Mouse (Mus musculus) embryonic facial prominence, embryonic 11.5 days (tissue): ENCODE results near the gene Camk2b. TPM values are rescaled to one million over a fixed set of nuclear protein-coding genes. Genes with fewer than 3 reads are reported as not detected.
"Not testable (repeated sequence)": the region's sequence is repeated elsewhere in the genome, so short reads cannot be mapped to it uniquely, and the experiment has no call there.

Experiments
- ATAC-seq: fragments of 200-750 bp; cut with Nextera tagmentation; replicated peaks from 2 replicates; pipeline ENCODE4 v1.8.0; 2017; ENCODE audit warnings: low read depth; ENCODE audit not compliant: insufficient number of reproducible peaks, low FRiP score, low TSS enrichment
- DNase-seq: peaks from one replicate; pipeline ENCODE4 v3.0.0-alpha.2; 2015; ENCODE audit warnings: low spot score
- H3K27ac ChIP-seq: fragments of 300-500 bp; sonication (generic); replicated peaks from 2 replicates; pipeline ENCODE4 v1.5.1; 2014; ENCODE audit warnings: mild to moderate bottlenecking, low read depth, low read length, control low read depth
- H3K27me3 ChIP-seq: fragments of 300-500 bp; sonication (generic); 2 replicates; pipeline ENCODE4 v1.6.1; 2014; ENCODE audit warnings: mild to moderate bottlenecking, low read length, moderate library complexity, mixed read lengths; ENCODE audit not compliant: control insufficient read depth, insufficient read depth
- H3K36me3 ChIP-seq: fragments of 300-500 bp; sonication (generic); replicated peaks from 2 replicates; pipeline ENCODE4 v1.6.1; 2014; ENCODE audit warnings: low read depth, mild to moderate bottlenecking, low read length, moderate library complexity, mixed read lengths; ENCODE audit not compliant: control insufficient read depth, insufficient read depth
- H3K4me1 ChIP-seq: fragments of 300-500 bp; sonication (generic); 2 replicates; pipeline ENCODE4 v1.6.1; 2014; ENCODE audit warnings: low read length, mixed read lengths; ENCODE audit not compliant: control insufficient read depth, insufficient read depth
- H3K4me2 ChIP-seq: fragments of 300-500 bp; sonication (generic); 2 replicates; pipeline ENCODE4 v1.6.1; 2014; ENCODE audit warnings: low read depth, mild to moderate bottlenecking, control low read depth, low read length, moderate library complexity
- H3K4me3 ChIP-seq: fragments of 300-500 bp; sonication (generic); 2 replicates; pipeline ENCODE4 v1.5.1; 2014; ENCODE audit warnings: low read depth, low read length, control low read depth
- H3K9ac ChIP-seq: fragments of 300-500 bp; sonication (generic); replicated peaks from 2 replicates; pipeline ENCODE4 v1.6.1; 2014; ENCODE audit warnings: mild to moderate bottlenecking, control low read depth, low read length
- H3K9me3 ChIP-seq: fragments of 300-500 bp; sonication (generic); replicated peaks from 2 replicates; pipeline ENCODE4 v1.6.1; 2016; ENCODE audit warnings: mild to moderate bottlenecking, low read length, inconsistent platforms, mixed read lengths; ENCODE audit not compliant: control insufficient read depth
- WGBS: fragments of 180-500 bp; shearing (Covaris S2); extraction: QIAGEN DNeasy Blood & Tissue Kit; methylation state at CpG from one replicate; pipeline ENCODE4 v1.1.7; 2014; 5-methylcytosine and 5-hydroxymethylcytosine counted together
- polyA plus RNA-seq: library from polyadenylated mRNA; unstranded; fragments of >200 nt; fragmentation: Nextera tagmentation; extraction: Ambion mirVana; gene quantifications from 2 replicates; pipeline ENCODE4 v1.2.1, GENCODE M21; 2014

Camk2b gene
- polyA plus RNA-seq: 1.6 and 1.7 TPM in 2 replicates

DNA sequence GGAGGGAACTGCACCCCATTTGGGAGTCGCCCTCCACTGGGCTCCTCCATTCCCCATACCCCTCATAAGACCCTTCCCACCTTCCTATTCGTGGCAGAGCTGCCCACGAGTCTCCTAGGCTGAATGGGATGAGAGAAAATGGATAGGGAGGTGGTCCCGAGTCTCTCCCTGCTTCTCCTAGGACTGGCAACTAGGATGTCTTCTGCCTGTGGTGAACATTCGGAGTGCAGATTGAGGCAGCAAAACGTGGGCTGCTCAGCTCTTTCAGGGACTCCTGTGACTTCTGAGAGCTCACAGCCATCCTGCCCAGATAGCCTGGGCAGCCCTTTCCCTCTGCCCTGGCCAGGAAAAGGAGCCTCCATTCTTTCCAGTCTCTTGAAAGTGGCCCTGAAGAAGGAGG is at the start of gene Camk2b:
Camk2b (minus strand) TSS at position 187 of the 400 bp plus-strand sequence.
- peak within 1 kb of the TSS; percentile 93 for H3K4me2 ChIP-seq
- peaks cover 5% of the 10 kb centered on the region; the same call in 1 of the 2 replicates for H3K4me1 ChIP-seq
- H3K36me3 ChIP-seq: no peaks in the 10 kb centered on the region
- H3K9me3 ChIP-seq: no peaks in the 10 kb centered on the region
- DNase-seq (no peak), ATAC-seq (no peak)
- H3K9ac ChIP-seq: peak within 1 kb of the TSS; percentile 11
- WGBS: 16% methylated on average over 6 of the region's 6 CpGs
- H3K27ac ChIP-seq: no peak within 1 kb of the TSS
- H3K4me3 ChIP-seq: peak within 1 kb of the TSS; percentile 52
- peaks cover 63% of the 10 kb centered on the region for H3K27me3 ChIP-seq

DNA sequence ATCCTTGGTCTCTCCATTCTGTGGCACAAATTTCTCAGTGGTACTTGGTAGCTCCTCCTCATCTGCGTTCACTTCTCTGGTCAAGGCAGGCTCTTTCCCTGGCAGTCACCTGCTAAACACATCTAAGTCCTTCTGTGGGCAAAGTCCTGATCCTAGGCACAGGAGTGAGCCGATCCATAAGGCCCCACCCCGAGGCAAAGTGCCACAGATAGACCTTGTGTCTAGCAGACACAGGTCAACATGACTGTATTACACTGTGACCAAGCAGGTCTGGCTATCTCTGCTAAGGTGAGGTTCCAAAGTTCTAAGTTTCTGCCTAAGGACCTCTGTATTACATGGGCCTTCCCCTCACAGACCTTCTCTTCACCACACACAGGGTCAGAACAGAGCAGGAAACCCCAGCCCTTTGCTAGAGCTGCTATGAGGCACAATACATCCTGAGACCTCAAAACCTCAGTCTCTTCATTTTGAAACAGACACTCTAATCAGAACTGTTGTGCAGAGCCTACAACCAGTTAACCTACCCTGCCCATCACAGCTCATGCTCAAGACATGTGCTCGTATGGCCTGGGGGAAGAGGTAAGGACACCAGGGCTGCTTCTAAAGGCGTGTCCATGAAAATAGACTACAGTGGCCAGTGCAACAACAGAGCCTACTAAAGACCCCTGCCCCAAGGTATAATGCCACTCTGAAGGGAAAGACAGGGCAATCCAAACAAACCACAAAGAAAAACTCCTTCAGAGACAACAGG is 45.7 kb upstream of the Camk2b start:
- no peak overlapping the region for H3K4me2 ChIP-seq
- 95% methylated on average over 5 of the region's 5 CpGs for WGBS
- H3K27ac ChIP-seq: no peak overlapping the region
- no peak overlapping the region for H3K9ac ChIP-seq
- H3K27me3 ChIP-seq: no peaks in the 10 kb centered on the region
- no peak overlapping the region for H3K4me3 ChIP-seq
- ATAC-seq (no peak), DNase-seq (no peak)
- H3K4me1 ChIP-seq: no peaks in the 10 kb centered on the region
- no peaks in the 10 kb centered on the region for H3K9me3 ChIP-seq
- peaks cover 4% of the 10 kb centered on the region for H3K36me3 ChIP-seq

DNA sequence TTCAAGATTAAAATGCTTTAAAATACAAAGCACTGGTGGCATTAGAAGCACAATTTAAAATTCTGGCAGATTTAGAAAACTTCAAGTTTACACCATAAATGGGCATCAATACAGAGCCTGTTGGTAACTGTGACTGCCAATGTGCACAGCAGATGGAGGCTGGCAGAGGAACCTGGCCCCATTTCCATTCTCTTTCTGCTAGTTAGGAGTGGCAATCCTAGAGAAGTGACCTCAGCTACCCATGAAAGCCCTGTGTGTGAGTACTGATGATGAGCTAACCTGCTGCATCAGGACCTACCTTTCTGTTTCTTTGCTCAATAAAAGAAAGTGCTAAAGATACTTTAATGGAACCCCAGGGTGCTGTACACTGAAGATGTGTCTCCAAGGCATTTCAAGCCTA is 43.8 kb upstream of the Camk2b start:
- Histone ChIP-seq H3K4me3 (no peak overlapping the region), H3K36me3 (peaks cover 4% of the 10 kb centered on the region), H3K9me3 (no peaks in the 10 kb centered on the region), H3K4me2 (no peak overlapping the region), H3K4me1 (no peaks in the 10 kb centered on the region), H3K27me3 (no peaks in the 10 kb centered on the region), H3K9ac (no peak overlapping the region), H3K27ac (no peak overlapping the region)
- DNase-seq (no peak), ATAC-seq (no peak)

DNA sequence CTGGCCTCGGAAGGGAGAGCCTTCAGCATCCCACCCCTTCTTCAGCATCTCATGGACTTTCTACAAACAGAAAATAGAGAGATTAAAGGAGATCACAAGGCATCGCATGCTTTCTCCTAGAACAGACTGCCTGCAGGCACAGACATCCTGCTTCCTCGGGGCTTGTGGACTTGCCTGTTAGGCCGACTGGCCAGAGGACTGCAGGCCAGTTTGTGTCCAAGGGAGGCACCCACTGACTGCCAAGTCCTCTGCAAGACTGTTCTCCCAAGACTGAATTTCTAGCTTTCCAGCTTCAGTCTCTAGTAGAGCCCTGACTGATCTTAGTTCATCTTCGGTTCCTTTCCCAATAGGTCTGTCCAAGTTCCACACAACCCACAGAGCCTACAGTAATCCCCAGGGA is 42.1 kb upstream of the Camk2b start:
- 88% methylated on average over 5 of the region's 5 CpGs for WGBS
- ATAC-seq (no peak), DNase-seq (no peak)
- Histone ChIP-seq H3K27ac (no peak overlapping the region), H3K9me3 (no peaks in the 10 kb centered on the region), H3K27me3 (no peaks in the 10 kb centered on the region), H3K4me2 (no peak overlapping the region), H3K4me3 (no peak overlapping the region), H3K4me1 (no peaks in the 10 kb centered on the region), H3K36me3 (peaks cover 4% of the 10 kb centered on the region), H3K9ac (no peak overlapping the region)

DNA sequence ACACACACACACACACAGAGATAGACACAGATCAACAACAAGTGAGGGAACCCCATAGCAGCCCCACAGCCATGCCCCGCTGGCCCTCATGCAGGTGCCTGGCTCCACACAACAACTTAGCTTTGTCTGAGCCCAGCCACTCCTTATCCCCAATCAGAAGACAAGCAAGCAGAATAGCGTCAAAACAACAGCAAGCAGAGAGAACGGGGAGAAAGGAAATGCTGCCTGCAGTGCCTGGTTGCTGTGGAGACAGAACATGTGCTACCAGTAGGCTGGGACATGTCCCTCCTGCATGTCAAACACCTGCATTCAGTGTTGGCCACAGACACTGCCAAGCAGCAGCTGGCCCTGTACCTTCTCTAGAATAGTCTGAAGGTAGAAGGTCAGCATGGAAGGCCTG is 41.6 kb upstream of the Camk2b start:
- Histone ChIP-seq H3K9ac (no peak overlapping the region), H3K27ac (no peak overlapping the region), H3K4me1 (no peaks in the 10 kb centered on the region), H3K4me3 (no peak overlapping the region), H3K27me3 (no peaks in the 10 kb centered on the region), H3K36me3 (peaks cover 4% of the 10 kb centered on the region), H3K4me2 (no peak overlapping the region), H3K9me3 (no peaks in the 10 kb centered on the region)
- no peak for ATAC-seq
- WGBS: 85% methylated on average over 3 of the region's 3 CpGs
- no peak for DNase-seq

DNA sequence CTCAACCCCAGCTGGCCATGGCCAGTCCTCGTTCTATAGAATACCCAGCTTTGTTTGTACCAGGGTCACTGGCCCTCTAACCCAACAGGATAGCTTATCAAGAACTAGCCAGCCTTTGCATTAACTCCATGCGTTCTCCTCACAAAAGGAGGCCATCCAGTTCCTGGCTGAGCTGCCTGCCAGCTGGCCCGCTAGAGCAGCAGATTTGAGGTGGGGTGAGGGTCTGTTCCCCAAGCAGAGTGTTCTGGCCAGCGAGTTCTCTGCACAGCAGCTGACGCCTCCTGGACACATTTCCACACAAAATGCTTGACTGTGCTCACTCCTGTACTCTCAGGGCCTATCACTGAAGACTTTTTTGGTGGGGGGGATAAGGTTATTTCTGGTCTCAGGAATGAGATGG is 38.6 kb upstream of the Camk2b start:
- Histone ChIP-seq H3K4me2 (no peak overlapping the region), H3K27ac (no peak overlapping the region), H3K4me3 (no peak overlapping the region), H3K9me3 (no peaks in the 10 kb centered on the region), H3K27me3 (no peaks in the 10 kb centered on the region), H3K9ac (no peak overlapping the region), H3K4me1 (no peaks in the 10 kb centered on the region), H3K36me3 (peaks cover 4% of the 10 kb centered on the region)
- DNase-seq (no peak), ATAC-seq (no peak)
- WGBS: 81% methylated on average over 5 of the region's 5 CpGs

DNA sequence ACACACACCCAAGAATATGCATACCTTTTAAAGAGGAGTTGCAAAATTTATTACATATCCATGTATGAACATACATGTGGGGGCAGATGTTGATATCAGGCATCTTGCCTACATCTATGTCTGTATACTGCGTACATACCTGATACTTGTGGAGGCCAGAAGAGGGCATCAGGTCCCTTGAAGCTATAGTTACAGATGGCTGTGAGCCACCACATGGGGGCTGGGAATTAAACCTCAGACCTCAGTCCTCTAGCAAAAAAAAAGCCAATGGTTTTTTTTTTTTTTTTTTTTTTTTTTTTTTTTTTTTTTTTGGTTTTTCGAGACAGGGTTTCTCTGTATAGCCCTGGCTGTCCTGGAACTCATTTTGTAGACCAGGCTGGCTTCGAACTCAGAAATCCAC is 30.5 kb upstream of the Camk2b start:
- not testable (repeated sequence) for H3K4me2 ChIP-seq, H3K9me3 ChIP-seq, H3K27ac ChIP-seq, ATAC-seq, H3K27me3 ChIP-seq, DNase-seq, H3K4me3 ChIP-seq, H3K9ac ChIP-seq, H3K36me3 ChIP-seq, H3K4me1 ChIP-seq
- WGBS: 97% methylated on average over 2 of the region's 3 CpGs

DNA sequence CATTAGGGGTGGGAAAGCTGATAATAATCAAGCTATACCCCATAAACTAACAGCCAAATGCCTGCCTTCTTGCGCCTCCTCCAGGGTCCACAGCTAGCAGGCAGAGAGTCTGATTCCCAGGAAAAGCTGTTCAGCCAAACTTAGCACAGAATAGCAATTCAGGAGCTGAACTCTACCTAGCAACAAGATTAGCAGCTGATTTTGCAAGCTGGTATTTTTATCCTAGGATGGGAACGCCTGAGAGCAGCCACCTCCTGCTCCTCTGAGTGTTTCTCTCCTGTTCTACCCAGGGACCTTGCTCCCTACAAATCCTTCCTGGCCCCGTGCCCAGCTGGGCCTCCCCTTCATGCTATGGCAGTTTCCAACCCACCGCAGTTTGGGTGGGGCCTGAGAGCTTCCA is 20.8 kb upstream of the Camk2b start:
- WGBS: 80% methylated on average over 4 of the region's 4 CpGs
- no peak overlapping the region for H3K27ac ChIP-seq
- H3K27me3 ChIP-seq: no peaks in the 10 kb centered on the region
- ATAC-seq: no peak
- no peaks in the 10 kb centered on the region for H3K9me3 ChIP-seq
- DNase-seq: no peak
- no peak overlapping the region for H3K4me3 ChIP-seq
- no peak overlapping the region for H3K4me2 ChIP-seq
- no peak overlapping the region for H3K9ac ChIP-seq
- H3K36me3 ChIP-seq: no peaks in the 10 kb centered on the region
- no peaks in the 10 kb centered on the region for H3K4me1 ChIP-seq
